Mouse (Mus musculus) intestine, embryonic 16.5 days (tissue): ENCODE measurements around the gene C1s2. TPM values are rescaled to one million over a fixed set of nuclear protein-coding genes. Genes with fewer than 3 reads are reported as not detected.
"Not testable (repeated sequence)": the region's sequence is repeated elsewhere in the genome, so short reads cannot be mapped to it uniquely, and the experiment has no call there.

Source experiments
- ATAC-seq: fragments of 200-750 bp; cut with Nextera tagmentation; 2 replicates; pipeline ENCODE4 v1.8.0; 2017; ENCODE audit warnings: moderate TSS enrichment, moderate library complexity
- H3K27ac ChIP-seq: fragments of 300-500 bp; sonication (generic); 2 replicates; pipeline ENCODE4 v1.5.1; 2014; ENCODE audit warnings: mild to moderate bottlenecking, low read length
- H3K27me3 ChIP-seq: fragments of 300-500 bp; sonication (generic); replicated peaks from 2 replicates; pipeline ENCODE4 v1.6.1; 2014; ENCODE audit warnings: low read length, control low read depth, mixed read lengths; ENCODE audit not compliant: control insufficient read depth, insufficient read depth
- H3K36me3 ChIP-seq: fragments of 300-500 bp; sonication (generic); 2 replicates; pipeline ENCODE4 v1.6.1; 2014; ENCODE audit warnings: low read length, control low read depth; ENCODE audit not compliant: control insufficient read depth, insufficient read depth
- H3K4me1 ChIP-seq: fragments of 300-500 bp; sonication (generic); 2 replicates; pipeline ENCODE4 v1.6.1; 2014; ENCODE audit warnings: low read length, control low read depth, mixed read lengths; ENCODE audit not compliant: control insufficient read depth, insufficient read depth
- H3K4me2 ChIP-seq: fragments of 300-500 bp; sonication (generic); 2 replicates; pipeline ENCODE4 v1.6.1; 2014; ENCODE audit warnings: low read depth, low read length, control low read depth
- H3K4me3 ChIP-seq: fragments of 300-500 bp; sonication (generic); 2 replicates; pipeline ENCODE4 v1.5.1; 2014; ENCODE audit warnings: mild to moderate bottlenecking, low read length
- H3K9ac ChIP-seq: fragments of 300-500 bp; sonication (generic); 2 replicates; pipeline ENCODE4 v1.6.1; 2014; ENCODE audit warnings: low read depth, low read length
- H3K9me3 ChIP-seq: fragments of 300-500 bp; sonication (generic); 2 replicates; pipeline ENCODE4 v1.6.1; 2016; ENCODE audit warnings: low read length, control low read depth; ENCODE audit not compliant: control insufficient read depth
- WGBS: fragments of 180-500 bp; shearing (Covaris S2); extraction: QIAGEN DNeasy Blood & Tissue Kit; methylation state at CpG from one replicate; pipeline ENCODE4 v1.1.7; 2014; 5-methylcytosine and 5-hydroxymethylcytosine counted together
- polyA plus RNA-seq: library from polyadenylated mRNA; unstranded; fragments of >200 nt; fragmentation: Nextera tagmentation; extraction: Ambion mirVana; gene quantifications from 2 replicates; pipeline ENCODE4 v1.2.1, GENCODE M21; 2015

Gene C1s2
- polyA plus RNA-seq, result 0.06 TPM in 1 of 2 replicates, not detected in the other

DNA sequence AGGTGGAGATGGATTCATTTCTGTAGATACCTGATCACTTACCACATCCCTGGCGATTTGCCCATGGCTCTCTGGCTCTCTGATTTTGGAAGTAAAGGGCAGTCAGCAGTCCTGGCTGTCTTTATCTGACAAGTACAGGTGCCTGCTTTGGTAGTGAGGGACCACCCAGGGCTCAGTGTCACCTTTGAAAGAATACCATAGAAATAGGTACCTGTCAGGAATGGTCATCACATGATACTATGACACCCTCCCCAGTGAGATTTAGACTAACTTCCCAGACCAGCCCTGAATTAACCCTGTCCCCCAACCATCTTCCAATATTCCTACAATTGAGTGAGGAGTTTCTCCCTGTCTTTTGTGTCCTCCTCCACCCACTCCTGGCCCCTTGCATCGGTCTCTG is at the start of gene C1s2:
Gene C1s2, minus strand, starts transcription at position 101 of the 400 bp plus-strand sequence.
- H3K9me3 ChIP-seq, H3K4me1 ChIP-seq, H3K36me3 ChIP-seq, H3K9ac ChIP-seq, H3K27ac ChIP-seq, H3K27me3 ChIP-seq, H3K4me2 ChIP-seq, H3K4me3 ChIP-seq, ATAC-seq: not testable (repeated sequence)
- WGBS, result 83% methylated on average over 2 of the region's 2 CpGs

DNA sequence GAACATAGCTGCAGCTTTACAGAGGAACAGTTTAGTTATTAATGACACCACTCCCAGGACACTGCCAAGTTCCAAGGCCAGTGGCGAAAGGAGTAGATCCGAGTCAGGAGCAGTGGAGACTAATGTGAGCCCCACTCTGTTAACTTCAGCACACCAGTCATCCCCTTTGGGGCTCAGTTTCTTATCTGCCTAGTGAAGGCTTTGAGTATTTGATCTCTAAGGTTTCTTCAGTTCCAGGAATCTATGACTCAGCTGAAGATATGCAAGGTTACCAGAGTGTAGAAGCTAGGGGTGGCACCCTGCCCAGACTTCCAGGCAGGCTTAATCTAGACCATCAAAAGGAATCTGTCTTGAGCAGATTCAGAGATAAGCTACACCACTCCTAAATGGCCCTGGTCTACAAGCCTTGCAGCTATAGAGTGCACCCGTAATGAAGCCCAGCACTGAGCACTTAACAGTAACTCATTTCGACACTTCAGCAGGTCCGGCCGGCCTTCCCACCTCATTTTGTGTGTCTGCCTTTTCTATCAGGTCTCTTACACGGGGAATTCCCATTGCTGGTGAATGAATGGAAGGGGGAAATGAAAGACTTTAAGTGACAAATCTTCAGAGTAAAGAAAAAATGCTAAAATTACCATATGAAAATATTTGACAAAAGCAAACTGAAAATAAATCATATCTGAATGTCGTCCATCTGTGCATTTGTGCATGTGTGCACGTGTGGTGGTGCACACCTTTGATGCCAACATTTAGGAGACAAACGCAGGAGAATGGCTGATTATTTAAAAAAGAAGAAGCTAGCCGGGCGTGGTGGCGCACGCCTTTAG is 47.9 kb upstream of the C1s2 start:
- Histone ChIP-seq H3K4me3 (no peak overlapping the region), H3K9ac (no peak overlapping the region), H3K27ac (peak overlapping the region; percentile 72), H3K9me3 (no peaks in the 10 kb centered on the region), H3K27me3 (no peaks in the 10 kb centered on the region), H3K4me1 (peaks cover 29% of the 10 kb centered on the region), H3K4me2 (0 out of 2 replicates have a peak overlapping the region, but pooled peaks have one; percentile 0), H3K36me3 (no peaks in the 10 kb centered on the region)
- ATAC-seq, result peak; percentile 76
- WGBS, result 72% methylated on average over 14 of the region's 14 CpGs

GRCm38 (mm10) chr6:124682291-124682690 is 46.4 kb upstream of the C1s2 start:
- not testable (repeated sequence) for H3K9me3 ChIP-seq, ATAC-seq, H3K4me3 ChIP-seq, H3K9ac ChIP-seq, H3K36me3 ChIP-seq, H3K27me3 ChIP-seq, H3K4me2 ChIP-seq
- 72% methylated on average over 6 of the region's 6 CpGs for WGBS
- 0 out of 2 replicates have a peak overlapping the region, but pooled peaks have one; percentile 72 for H3K27ac ChIP-seq
- H3K4me1 ChIP-seq, result peaks cover 26% of the 10 kb centered on the region

- 79% methylated on average over 3 of the region's 3 CpGs for WGBS
- peaks cover 28% of the 10 kb centered on the region for H3K4me1 ChIP-seq
- no peak overlapping the region for H3K4me3 ChIP-seq
- H3K36me3 ChIP-seq, result no peaks in the 10 kb centered on the region
- H3K9ac ChIP-seq, result no peak overlapping the region
- H3K9me3 ChIP-seq, result no peaks in the 10 kb centered on the region
- peak; percentile 5 for ATAC-seq
- no peaks in the 10 kb centered on the region for H3K27me3 ChIP-seq
- 0 out of 2 replicates have a peak overlapping the region, but pooled peaks have one; percentile 2 for H3K4me2 ChIP-seq
- H3K27ac ChIP-seq, result peak overlapping the region; percentile 72
Observed at GRCm38 (mm10) chr6:124679486-124679885, 43.6 kb upstream of the C1s2 start.

DNA sequence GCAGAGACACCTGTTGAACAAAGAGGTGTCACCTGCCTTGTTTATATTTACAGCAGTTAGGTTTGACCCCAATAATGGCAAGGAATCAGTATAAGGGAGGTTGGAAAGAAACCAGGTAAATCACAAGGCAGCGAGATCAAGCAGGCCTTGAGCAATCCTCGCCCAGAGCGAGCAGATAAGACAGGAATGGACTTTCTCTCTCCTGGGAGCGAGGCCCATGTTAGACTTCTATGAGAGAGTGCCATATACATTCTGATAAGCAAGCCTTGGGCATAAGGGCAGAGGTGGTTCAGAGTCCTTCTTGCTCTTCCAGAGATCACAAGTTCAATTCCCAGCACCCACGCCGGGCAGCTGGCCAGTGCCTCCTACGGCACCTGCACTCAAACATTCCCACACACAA is 42.9 kb upstream of the C1s2 start:
- 65% methylated on average over 7 of the region's 7 CpGs for WGBS
- Histone ChIP-seq H3K36me3 (no peaks in the 10 kb centered on the region; the same call in 1 of the 2 replicates), H3K27me3 (no peaks in the 10 kb centered on the region), H3K9me3 (no peaks in the 10 kb centered on the region), H3K9ac (no peak overlapping the region), H3K27ac (peak overlapping the region; percentile 72), H3K4me1 (peaks cover 25% of the 10 kb centered on the region), H3K4me3 (no peak overlapping the region), H3K4me2 (no peak overlapping the region)
- peak; percentile 88 for ATAC-seq

- Histone ChIP-seq H3K9me3 (no peaks in the 10 kb centered on the region), H3K9ac (no peak overlapping the region), H3K4me2 (no peak overlapping the region), H3K4me1 (peaks cover 13% of the 10 kb centered on the region), H3K27me3 (no peaks in the 10 kb centered on the region), H3K4me3 (no peak overlapping the region), H3K27ac (no peak overlapping the region), H3K36me3 (no peaks in the 10 kb centered on the region; the same call in 1 of the 2 replicates)
- ATAC-seq, result no peak
- 76% methylated on average over 6 of the region's 6 CpGs for WGBS
Observed at GRCm38 (mm10) chr6:124676171-124676570, 40.3 kb upstream of the C1s2 start.

DNA sequence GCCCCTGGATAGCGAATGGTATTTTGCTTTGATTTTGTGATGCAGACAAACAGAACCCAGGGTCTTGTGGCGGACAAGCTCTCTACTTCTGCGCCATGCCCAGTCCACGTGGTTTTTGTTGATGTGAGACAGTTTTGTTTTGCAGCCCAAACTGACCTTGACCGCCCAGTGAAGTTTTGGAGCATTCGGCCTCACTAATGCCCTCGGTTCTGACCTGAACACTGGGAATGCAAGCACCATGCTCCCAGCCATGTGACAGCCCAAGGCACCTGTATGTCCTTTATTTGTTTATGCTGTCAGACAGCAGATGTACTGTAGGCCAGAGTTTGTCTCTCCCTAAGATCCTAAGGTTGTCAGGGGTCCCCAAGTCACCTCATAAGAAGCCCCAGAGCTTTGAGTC is 38.7 kb upstream of the C1s2 start:
- no peak overlapping the region for H3K4me3 ChIP-seq
- H3K27ac ChIP-seq, result no peak overlapping the region
- ATAC-seq, result no peak
- no peaks in the 10 kb centered on the region for H3K27me3 ChIP-seq
- H3K4me1 ChIP-seq, result peaks cover 13% of the 10 kb centered on the region
- no peak overlapping the region for H3K4me2 ChIP-seq
- 96% methylated on average over 7 of the region's 7 CpGs for WGBS
- no peaks in the 10 kb centered on the region for H3K9me3 ChIP-seq
- H3K9ac ChIP-seq, result no peak overlapping the region
- H3K36me3 ChIP-seq, result no peaks in the 10 kb centered on the region; the same call in 1 of the 2 replicates

DNA sequence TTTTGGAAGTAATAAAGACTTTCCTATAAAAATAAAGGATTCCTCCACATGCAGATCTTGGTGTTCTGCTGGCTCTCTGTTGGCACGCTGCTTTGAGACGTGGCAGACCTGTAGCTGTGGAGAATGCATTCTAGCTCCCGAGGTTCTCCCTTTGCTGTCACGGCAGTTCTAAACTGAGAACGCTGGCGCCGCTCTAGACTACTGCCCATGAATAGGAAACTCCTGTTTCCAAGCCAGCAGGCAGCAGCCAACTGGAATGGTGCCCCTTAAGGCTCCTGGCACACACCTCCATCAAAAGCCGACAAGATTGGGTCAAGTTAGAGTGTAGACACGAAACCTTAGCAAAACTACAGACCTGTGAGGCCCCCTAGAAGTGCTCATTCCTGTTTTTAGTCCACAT is 37.7 kb upstream of the C1s2 start:
- H3K27ac ChIP-seq, result no peak overlapping the region
- H3K9ac ChIP-seq, result no peak overlapping the region
- no peak overlapping the region for H3K4me3 ChIP-seq
- no peaks in the 10 kb centered on the region for H3K27me3 ChIP-seq
- 91% methylated on average over 9 of the region's 9 CpGs for WGBS
- no peaks in the 10 kb centered on the region; the same call in 1 of the 2 replicates for H3K36me3 ChIP-seq
- no peaks in the 10 kb centered on the region for H3K9me3 ChIP-seq
- no peak for ATAC-seq
- no peak overlapping the region for H3K4me2 ChIP-seq
- H3K4me1 ChIP-seq, result peaks cover 12% of the 10 kb centered on the region; the same call in 1 of the 2 replicates

DNA sequence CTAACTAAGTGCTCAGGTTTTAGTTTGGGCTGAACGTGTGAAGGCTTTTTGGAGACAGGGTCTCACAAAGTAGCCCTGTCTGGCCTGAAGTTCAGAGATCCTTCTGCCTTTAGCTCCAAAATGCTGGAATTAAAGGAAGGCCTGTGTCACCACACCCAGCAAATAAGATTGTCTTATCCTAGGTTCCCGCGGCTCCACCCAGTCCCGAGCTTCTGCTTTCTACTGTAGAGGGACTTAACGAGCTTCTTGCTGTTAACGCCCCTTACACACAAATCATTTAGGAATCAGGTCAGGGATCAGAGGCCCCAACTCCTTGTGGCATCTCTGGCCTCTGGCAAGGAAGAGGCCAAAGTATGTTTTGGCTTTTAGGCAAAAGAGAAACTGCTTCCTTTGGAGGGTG is 36.2 kb upstream of the C1s2 start:
- Histone ChIP-seq H3K9me3 (no peaks in the 10 kb centered on the region), H3K27ac (no peak overlapping the region), H3K9ac (no peak overlapping the region), H3K4me2 (no peak overlapping the region), H3K36me3 (no peaks in the 10 kb centered on the region; the same call in 1 of the 2 replicates), H3K4me3 (no peak overlapping the region), H3K4me1 (peaks cover 9% of the 10 kb centered on the region; the same call in 1 of the 2 replicates), H3K27me3 (no peaks in the 10 kb centered on the region)
- WGBS, result 64% methylated on average over 6 of the region's 6 CpGs
- ATAC-seq, result no peak
